Comparison of ENCODE assay signal across 23 mouse cellular contexts in genomic region chr2:24454429-24455011, GRCm38 (mm10). TPM values are rescaled to one million over a fixed set of nuclear protein-coding genes. Genes with fewer than 3 reads are reported as not detected.
A peak's percentile ranks its signal among the peaks of the same experiment; 100 is the strongest.
DNase-seq lines count a peak whose midpoint lies in the region; ATAC-seq and TF ChIP-seq lines count a peak whose summit lies in the region.
"Had no signal": no experiment of that assay in that cellular context is flagged by ENCODE, and none has a peak within 500 bp of the region (broad histone marks: within the 10 kb centered on the region; RNA-seq: fewer than 3 reads in every experiment).

No protein-coding gene starts in this region.

- H3K36me3 ChIP-seq in midbrain, embryonic 10.5 days: no peaks in the 10 kb centered on the region
- no peaks in the 10 kb centered on the region for H3K36me3 ChIP-seq in midbrain, postnatal 0 days (ENCODE audit: insufficient read depth, low read length)
- H3K36me3 ChIP-seq in embryonic facial prominence, embryonic 10.5 days (replicated peaks): no peaks in the 10 kb centered on the region
- H3K36me3 ChIP-seq in hindbrain, embryonic 15.5 days: no peaks in the 10 kb centered on the region
- H3K36me3 ChIP-seq in neural tube, embryonic 14.5 days (ENCODE audit: control insufficient read depth, insufficient read depth, low read length): no peaks in the 10 kb centered on the region
- no peaks in the 10 kb centered on the region for H3K36me3 ChIP-seq in limb, embryonic 10.5 days
- H3K36me3 ChIP-seq: embryonic facial prominence, embryonic 12.5 days; heart, embryonic 13.5 days; limb, embryonic 12.5 days; liver, embryonic 13.5 days had no signal

- H3K9me3 ChIP-seq in midbrain, embryonic 10.5 days (replicated peaks): no peaks in the 10 kb centered on the region
- H3K9me3 ChIP-seq in midbrain, postnatal 0 days (ENCODE audit: low read length): no peaks in the 10 kb centered on the region
- H3K9me3 ChIP-seq in embryonic facial prominence, embryonic 10.5 days: no peaks in the 10 kb centered on the region
- no peaks in the 10 kb centered on the region for H3K9me3 ChIP-seq in hindbrain, embryonic 15.5 days
- H3K9me3 ChIP-seq in neural tube, embryonic 14.5 days (ENCODE audit: control insufficient read depth, low read length): no peaks in the 10 kb centered on the region
- H3K9me3 ChIP-seq in limb, embryonic 10.5 days (replicated peaks): no peaks in the 10 kb centered on the region
- H3K9me3 ChIP-seq: embryonic facial prominence, embryonic 12.5 days; heart, embryonic 13.5 days; limb, embryonic 12.5 days; liver, embryonic 13.5 days; megakaryocyte, embryonic 14.5 days had no signal

- ATAC-seq in midbrain, postnatal 0 days (ENCODE audit: low FRiP score): no peak
- ATAC-seq in hindbrain, embryonic 15.5 days (ENCODE audit: low FRiP score, low read depth): no peak
- ATAC-seq in neural tube, embryonic 14.5 days (ENCODE audit: low read depth): peak; percentile 87
- ATAC-seq: forebrain, postnatal 0 days; lung, postnatal 0 days had no signal

- no peak for TF ChIP-seq CTCF in midbrain, postnatal 0 days (IDR thresholded peaks at IDR 0.05)

- no peak overlapping the region for H3K4me3 ChIP-seq in midbrain, embryonic 10.5 days
- H3K4me3 ChIP-seq in midbrain, postnatal 0 days (ENCODE audit: low read depth, low read length): no peak overlapping the region
- H3K4me3 ChIP-seq in embryonic facial prominence, embryonic 10.5 days: no peak overlapping the region
- H3K4me3 ChIP-seq in hindbrain, embryonic 15.5 days: no peak overlapping the region
- H3K4me3 ChIP-seq in neural tube, embryonic 14.5 days (ENCODE audit: low read depth, low read length): no peak overlapping the region
- no peak overlapping the region for H3K4me3 ChIP-seq in limb, embryonic 10.5 days
- H3K4me3 ChIP-seq: embryonic facial prominence, embryonic 12.5 days; heart, embryonic 13.5 days; limb, embryonic 12.5 days; liver, embryonic 13.5 days; megakaryocyte, embryonic 14.5 days had no signal

- peak overlapping the region; percentile 49; the same call in 1 of the 2 replicates for H3K27ac ChIP-seq in midbrain, embryonic 10.5 days (replicated peaks)
- no peak overlapping the region for H3K27ac ChIP-seq in midbrain, postnatal 0 days (ENCODE audit: low read depth, low read length)
- peak overlapping the region; percentile 40; the same call in 1 of the 2 replicates for H3K27ac ChIP-seq in embryonic facial prominence, embryonic 10.5 days (replicated peaks)
- peak overlapping the region; percentile 37; the same call in 1 of the 2 replicates for H3K27ac ChIP-seq in hindbrain, embryonic 15.5 days (replicated peaks)
- H3K27ac ChIP-seq in neural tube, embryonic 14.5 days (ENCODE audit: low read depth, low read length): peak overlapping the region; percentile 86
- no peak overlapping the region for H3K27ac ChIP-seq in limb, embryonic 10.5 days
- H3K27ac ChIP-seq: embryonic facial prominence, embryonic 12.5 days; heart, embryonic 13.5 days; limb, embryonic 12.5 days; liver, embryonic 13.5 days had no signal

- no peak overlapping the region for H3K4me2 ChIP-seq in midbrain, postnatal 0 days (ENCODE audit: low read depth, low read length, poor library complexity, severe bottlenecking)
- no peak overlapping the region for H3K4me2 ChIP-seq in hindbrain, embryonic 15.5 days
- H3K4me2 ChIP-seq in neural tube, embryonic 14.5 days (ENCODE audit: low read depth, low read length): no peak overlapping the region
- H3K4me2 ChIP-seq: embryonic facial prominence, embryonic 12.5 days; heart, embryonic 13.5 days; limb, embryonic 12.5 days; liver, embryonic 13.5 days had no signal

- H3K27me3 ChIP-seq in midbrain, embryonic 10.5 days (ENCODE audit: low read depth, poor library complexity, severe bottlenecking): no peaks in the 10 kb centered on the region
- no peaks in the 10 kb centered on the region for H3K27me3 ChIP-seq in midbrain, postnatal 0 days (ENCODE audit: insufficient read depth, low read length)
- no peaks in the 10 kb centered on the region for H3K27me3 ChIP-seq in embryonic facial prominence, embryonic 10.5 days (replicated peaks; ENCODE audit: low read depth, poor library complexity, severe bottlenecking)
- H3K27me3 ChIP-seq in hindbrain, embryonic 15.5 days: no peaks in the 10 kb centered on the region
- no peaks in the 10 kb centered on the region for H3K27me3 ChIP-seq in neural tube, embryonic 14.5 days (ENCODE audit: control insufficient read depth, insufficient read depth, low read length)
- H3K27me3 ChIP-seq in limb, embryonic 10.5 days (ENCODE audit: low read depth, poor library complexity, severe bottlenecking): no peaks in the 10 kb centered on the region
- H3K27me3 ChIP-seq: embryonic facial prominence, embryonic 12.5 days; liver, embryonic 13.5 days had no signal

- peaks cover 19% of the 10 kb centered on the region for H3K4me1 ChIP-seq in midbrain, embryonic 10.5 days
- H3K4me1 ChIP-seq in midbrain, postnatal 0 days (ENCODE audit: insufficient read depth, low read length): no peaks in the 10 kb centered on the region
- H3K4me1 ChIP-seq in embryonic facial prominence, embryonic 10.5 days: peaks cover 15% of the 10 kb centered on the region
- peaks cover 10% of the 10 kb centered on the region; the same call in 1 of the 2 replicates for H3K4me1 ChIP-seq in hindbrain, embryonic 15.5 days (replicated peaks)
- peaks cover 11% of the 10 kb centered on the region; the same call in 1 of the 2 replicates for H3K4me1 ChIP-seq in neural tube, embryonic 14.5 days (ENCODE audit: control insufficient read depth, insufficient read depth, low read length)
- H3K4me1 ChIP-seq in limb, embryonic 10.5 days: 0 out of 2 replicates have a peak, but pooled peaks cover 2% of the 10 kb centered on the region
- H3K4me1 ChIP-seq: embryonic facial prominence, embryonic 12.5 days; heart, embryonic 13.5 days; limb, embryonic 12.5 days; liver, embryonic 13.5 days; megakaryocyte, embryonic 14.5 days had no signal

- H3K9ac ChIP-seq in midbrain, postnatal 0 days (replicated peaks; ENCODE audit: low read length, poor library complexity, severe bottlenecking): no peak overlapping the region
- H3K9ac ChIP-seq in hindbrain, embryonic 15.5 days: no peak overlapping the region
- H3K9ac ChIP-seq in neural tube, embryonic 14.5 days (replicated peaks; ENCODE audit: low read depth, low read length): no peak overlapping the region
- H3K9ac ChIP-seq: embryonic facial prominence, embryonic 12.5 days; forebrain, postnatal 0 days; heart, embryonic 13.5 days; limb, embryonic 12.5 days; liver, embryonic 13.5 days had no signal

- DNase-seq in midbrain, embryonic 10.5 days (ENCODE audit: low spot score): no peak
- DNase-seq in midbrain, postnatal 0 days (ENCODE audit: low spot score): no peak
- DNase-seq in embryonic facial prominence, embryonic 10.5 days (ENCODE audit: low spot score): no peak
- DNase-seq in lung, postnatal 36 days: no peak
- no peak for DNase-seq in limb, embryonic 10.5 days (ENCODE audit: low spot score)
- DNase-seq: adrenal gland, postnatal 25 days; cerebellum, adult 2 months; forebrain, postnatal 0 days; heart, postnatal 4 days; kidney, postnatal 14 days; liver, embryonic 13.5 days; thymus, postnatal 25 days had no signal

- 4% methylated on average over 1 of the region's 1 CpGs for WGBS in midbrain, embryonic 10.5 days
- 21% methylated on average over 1 of the region's 1 CpGs for WGBS in midbrain, postnatal 0 days
- WGBS in embryonic facial prominence, embryonic 10.5 days: 26% methylated on average over 1 of the region's 1 CpGs
- 25% methylated on average over 1 of the region's 1 CpGs for WGBS in hindbrain, embryonic 15.5 days
- 34% methylated on average over 1 of the region's 1 CpGs for WGBS in neural tube, embryonic 14.5 days
- WGBS in limb, embryonic 10.5 days: 44% methylated on average over 1 of the region's 1 CpGs

RNA-seq across cellular contexts. Expression of gene Pax8, which starts 20.9 kb away (rescaled TPM):
- polyA plus RNA-seq in midbrain, embryonic 10.5 days (2016; fragmentation: Nextera tagmentation; extraction: Ambion mirVana): 6.8 and 7.2 TPM in 2 replicates
- total RNA-seq in midbrain, postnatal 0 days (2014; rRNA removed): 6.4 and 13.3 TPM in 2 replicates
- 2.7 and 4.0 TPM in 2 replicates for polyA plus RNA-seq in midbrain, postnatal 0 days (2015; fragmentation: Nextera tagmentation; extraction: Ambion mirVana)
- 1.1 and 3.0 TPM in 2 replicates for polyA plus RNA-seq in embryonic facial prominence, embryonic 10.5 days (2016; fragmentation: Nextera tagmentation; extraction: Ambion mirVana)
- 18.2 and 23.4 TPM in 2 replicates for polyA plus RNA-seq in hindbrain, embryonic 15.5 days (2015; fragmentation: Nextera tagmentation; extraction: Ambion mirVana)
- polyA plus RNA-seq in neural tube, embryonic 14.5 days (2014; fragmentation: Nextera tagmentation; extraction: Ambion mirVana): 56.9 and 64.1 TPM in 2 replicates
- polyA plus RNA-seq in limb, embryonic 10.5 days (2016; fragmentation: Nextera tagmentation; extraction: Ambion mirVana): 0.39 and 0.72 TPM in 2 replicates
- total RNA-seq: adrenal gland, postnatal 25 days; common myeloid progenitor, adult 5-6 weeks; forebrain, postnatal 0 days; gastrocnemius, adult 8-10 months; heart, postnatal 4 days; left cerebral cortex, adult 8-10 months; neutrophil, adult 5-6 weeks had no signal
- polyA plus RNA-seq: limb, embryonic 12.5 days; lung, postnatal 0 days had no signal

Comparison
In these comparisons a context has a peak if more than half of its experiments do, and no peak if none do; other contexts are left out.
1. H3K27ac ChIP-seq: peak in midbrain, embryonic 10.5 days (single experiment), embryonic facial prominence, embryonic 10.5 days (single experiment), hindbrain, embryonic 15.5 days (single experiment) and neural tube, embryonic 14.5 days (single experiment); none in midbrain, postnatal 0 days (single experiment) and limb, embryonic 10.5 days (single experiment).